Mouse (Mus musculus) bone marrow macrophage, adult 2 months (primary cell): ENCODE measurements around the gene 5730596B20Rik.

ENCODE experiments used
- CTCF ChIP-seq: IDR thresholded peaks from 2 replicates; pipeline ENCODE4 v1.5.1; 2012; ENCODE audit warnings: low read depth, mild to moderate bottlenecking, low read length, moderate library complexity
- POLR2A ChIP-seq: IDR thresholded peaks from 2 replicates; pipeline ENCODE4 v1.6.1; 2012; ENCODE audit warnings: mild to moderate bottlenecking, low read depth, low read length, borderline replicate concordance

DNA sequence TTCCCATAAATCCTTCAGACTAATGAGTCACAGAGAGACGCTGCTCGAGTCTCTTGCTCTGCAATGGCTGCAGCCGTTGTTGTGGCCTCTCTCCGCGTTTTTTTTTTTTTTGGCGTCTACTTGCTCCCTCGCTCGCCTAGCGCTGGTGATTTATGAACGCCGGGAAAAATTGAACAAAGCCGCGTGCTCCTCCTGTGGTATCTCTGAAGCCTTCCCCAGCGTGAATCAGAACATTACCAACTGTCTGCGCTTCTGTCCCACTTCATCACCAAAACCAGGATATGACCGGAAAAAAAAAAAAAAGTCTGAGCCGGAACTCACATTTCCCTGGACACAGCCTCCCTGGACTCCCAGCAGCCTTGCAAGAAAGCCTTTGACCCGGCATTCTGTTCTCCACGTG lies 7.9 kb downstream of the 5730596B20Rik start:
- no peak for TF ChIP-seq CTCF
- TF ChIP-seq POLR2A: no peak
